Mouse (Mus musculus) midbrain, postnatal 0 days (tissue): ENCODE measurements around the gene AC140267.1. TPM values are rescaled to one million over a fixed set of nuclear protein-coding genes. Genes with fewer than 3 reads are reported as not detected.
A peak's percentile ranks its signal among the peaks of the same experiment; 100 is the strongest.

Experiments used
- ATAC-seq: fragments of 200-750 bp; cut with Nextera tagmentation; 2 replicates; pipeline ENCODE4 v1.8.0; 2017; ENCODE audit warnings: moderate number of reproducible peaks, mild to moderate bottlenecking, moderate TSS enrichment, moderate library complexity; ENCODE audit not compliant: low FRiP score
- DNase-seq: peaks from one replicate; pipeline ENCODE4 v3.0.0-alpha.2; 2015; ENCODE audit warnings: low spot score
- H3K27ac ChIP-seq: fragments of 300-500 bp; sonication (generic); 2 replicates; pipeline ENCODE4 v1.5.1; 2014; ENCODE audit warnings: low read depth, mild to moderate bottlenecking, low read length, mixed read lengths
- H3K27me3 ChIP-seq: fragments of 300-500 bp; sonication (generic); 2 replicates; pipeline ENCODE4 v1.6.1; 2014; ENCODE audit warnings: low read length, control low read depth, mixed read lengths; ENCODE audit not compliant: insufficient read depth
- H3K36me3 ChIP-seq: fragments of 300-500 bp; sonication (generic); 2 replicates; pipeline ENCODE4 v1.6.1; 2014; ENCODE audit warnings: low read length, control low read depth, mixed read lengths; ENCODE audit not compliant: insufficient read depth
- H3K4me1 ChIP-seq: fragments of 300-500 bp; sonication (generic); 2 replicates; pipeline ENCODE4 v1.6.1; 2014; ENCODE audit warnings: mild to moderate bottlenecking, control low read depth, antibody characterized with exemption, low read length, mixed read lengths; ENCODE audit not compliant: insufficient read depth
- H3K4me2 ChIP-seq: fragments of 300-500 bp; sonication (generic); 2 replicates; pipeline ENCODE4 v1.6.1; 2014; ENCODE audit warnings: low read depth, mild to moderate bottlenecking, low read length, mixed read lengths; ENCODE audit not compliant: poor library complexity, severe bottlenecking
- H3K4me3 ChIP-seq: fragments of 300-500 bp; sonication (generic); 2 replicates; pipeline ENCODE4 v1.5.1; 2014; ENCODE audit warnings: low read depth, mild to moderate bottlenecking, low read length, moderate library complexity
- H3K9ac ChIP-seq: fragments of 300-500 bp; sonication (generic); replicated peaks from 2 replicates; pipeline ENCODE4 v1.6.1; 2014; ENCODE audit warnings: mild to moderate bottlenecking, low read length, moderate library complexity, mixed read lengths; ENCODE audit not compliant: poor library complexity, severe bottlenecking
- H3K9me3 ChIP-seq: fragments of 300-500 bp; sonication (generic); 2 replicates; pipeline ENCODE4 v1.6.1; 2016; ENCODE audit warnings: low read length, control low read depth
- CTCF ChIP-seq: IDR thresholded peaks from 2 replicates; pipeline ENCODE4 v1.5.1; 2016; ENCODE audit warnings: antibody characterized with exemption, mild to moderate bottlenecking
- WGBS: fragments of 180-500 bp; shearing (Covaris S2); extraction: QIAGEN DNeasy Blood & Tissue Kit; methylation state at CpG from one replicate; pipeline ENCODE4 v1.1.7; 2014; 5-methylcytosine and 5-hydroxymethylcytosine counted together
- polyA plus RNA-seq: library from polyadenylated mRNA; unstranded; fragments of >200 nt; fragmentation: Nextera tagmentation; extraction: Ambion mirVana; gene quantifications from 2 replicates; pipeline ENCODE4 v1.2.1, GENCODE M21; 2015
- total RNA-seq: library from RNA; depleted of rRNA; stranded (reverse); fragments of >200 nt; gene quantifications from 2 replicates; pipeline ENCODE4 v1.2.3, GENCODE M21; 2014

AC140267.1 gene
- total and polyA plus RNA-seq, 2 experiments from 2014 or later: 5.6 TPM; not detected in 1

DNA sequence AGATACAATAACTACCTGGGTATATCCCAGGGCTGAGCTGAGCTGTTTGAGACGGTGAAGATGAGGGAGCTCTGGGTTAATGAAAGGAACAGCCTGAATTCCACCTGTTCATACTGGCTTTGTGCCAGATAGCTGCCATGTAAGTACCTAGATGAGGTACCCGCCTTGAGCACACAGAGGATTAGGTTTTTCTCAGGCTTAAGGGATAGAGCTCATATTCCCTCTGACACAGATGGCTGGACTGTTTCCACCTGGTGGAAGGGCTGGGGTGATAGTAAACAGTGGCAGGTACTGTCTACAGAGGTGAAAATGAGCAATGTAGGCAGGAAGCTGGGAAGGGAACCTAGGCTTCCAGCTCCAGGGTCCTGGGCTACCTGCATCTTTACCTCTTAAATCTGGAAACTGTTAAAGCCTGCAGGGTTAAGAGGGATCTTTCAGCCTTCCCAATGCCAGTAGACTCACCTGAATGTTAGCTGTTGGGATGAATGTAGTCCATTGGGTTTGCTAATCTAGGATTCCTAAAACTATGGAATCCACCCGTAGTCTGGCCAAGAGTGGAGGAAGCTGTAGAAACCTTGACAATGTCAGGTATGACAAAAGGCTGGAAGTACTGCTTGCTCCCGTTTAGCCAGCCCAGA lies 22.1 kb downstream of the AC140267.1 start:
- H3K27ac ChIP-seq: 0 out of 2 replicates have a peak overlapping the region, but pooled peaks have one; percentile 38
- H3K4me3 ChIP-seq: no peak overlapping the region
- TF ChIP-seq CTCF: no peak
- ATAC-seq: no peak
- DNase-seq: peak; percentile 51
- peaks cover 34% of the 10 kb centered on the region for H3K36me3 ChIP-seq
- 26% methylated on average over 4 of the region's 4 CpGs for WGBS
- no peak overlapping the region for H3K9ac ChIP-seq
- no peaks in the 10 kb centered on the region for H3K27me3 ChIP-seq
- no peaks in the 10 kb centered on the region for H3K9me3 ChIP-seq
- peak overlapping the region; percentile 95; the same call in 1 of the 2 replicates for H3K4me2 ChIP-seq
- peaks cover 6% of the 10 kb centered on the region; the same call in 1 of the 2 replicates for H3K4me1 ChIP-seq

GRCm38 (mm10) chr15:80258240-80259170 lies 22.9 kb downstream of the AC140267.1 start:
- WGBS: 69% methylated on average over 11 of the region's 11 CpGs
- no peak for TF ChIP-seq CTCF
- DNase-seq (no peak), ATAC-seq (no peak)
- peaks cover 34% of the 10 kb centered on the region for H3K36me3 ChIP-seq
- peaks cover 12% of the 10 kb centered on the region; the same call in 1 of the 2 replicates for H3K4me1 ChIP-seq
- H3K4me2 ChIP-seq: no peak overlapping the region
- H3K27ac ChIP-seq: peak overlapping the region; percentile 38; the same call in 1 of the 2 replicates
- H3K9me3 ChIP-seq: no peaks in the 10 kb centered on the region
- no peaks in the 10 kb centered on the region for H3K27me3 ChIP-seq
- no peak overlapping the region for H3K4me3 ChIP-seq
- H3K9ac ChIP-seq: no peak overlapping the region

GRCm38 (mm10) chr15:80259406-80260045 lies 23.9 kb downstream of the AC140267.1 start:
- H3K9ac ChIP-seq: no peak overlapping the region
- ATAC-seq (no peak), DNase-seq (no peak)
- no peak overlapping the region for H3K4me2 ChIP-seq
- WGBS: 75% methylated on average over 7 of the region's 8 CpGs
- peaks cover 14% of the 10 kb centered on the region; the same call in 1 of the 2 replicates for H3K4me1 ChIP-seq
- H3K9me3 ChIP-seq: no peaks in the 10 kb centered on the region
- H3K27me3 ChIP-seq: no peaks in the 10 kb centered on the region
- peaks cover 34% of the 10 kb centered on the region for H3K36me3 ChIP-seq
- H3K4me3 ChIP-seq: no peak overlapping the region
- TF ChIP-seq CTCF: no peak
- no peak overlapping the region for H3K27ac ChIP-seq

- Histone ChIP-seq H3K4me2 (no peak overlapping the region), H3K9ac (no peak overlapping the region), H3K36me3 (peaks cover 34% of the 10 kb centered on the region), H3K9me3 (no peaks in the 10 kb centered on the region), H3K4me1 (peaks cover 14% of the 10 kb centered on the region; the same call in 1 of the 2 replicates), H3K27me3 (no peaks in the 10 kb centered on the region), H3K27ac (no peak overlapping the region), H3K4me3 (no peak overlapping the region)
- ATAC-seq (no peak), DNase-seq (peak; percentile 86)
- TF ChIP-seq CTCF: peak; percentile 96
- WGBS: 19% methylated on average over 3 of the region's 3 CpGs
These were observed 25.0 kb downstream of the AC140267.1 start for GRCm38 (mm10) chr15:80260677-80261076.

GRCm38 (mm10) chr15:80261100-80261499 lies 25.5 kb downstream of the AC140267.1 start:
- H3K4me3 ChIP-seq: no peak overlapping the region
- no peak for TF ChIP-seq CTCF
- no peaks in the 10 kb centered on the region for H3K27me3 ChIP-seq
- peaks cover 14% of the 10 kb centered on the region; the same call in 1 of the 2 replicates for H3K4me1 ChIP-seq
- DNase-seq: no peak
- H3K36me3 ChIP-seq: peaks cover 34% of the 10 kb centered on the region
- no peaks in the 10 kb centered on the region for H3K9me3 ChIP-seq
- no peak overlapping the region for H3K27ac ChIP-seq
- H3K4me2 ChIP-seq: no peak overlapping the region
- no peak for ATAC-seq
- H3K9ac ChIP-seq: no peak overlapping the region
- 83% methylated on average over 7 of the region's 7 CpGs for WGBS
